Mouse (Mus musculus): ENCODE measurements around the gene Scml4. TPM values are rescaled to one million over a fixed set of nuclear protein-coding genes. Genes with fewer than 3 reads are reported as not detected.

Gene Scml4
- polyA plus RNA-seq, 1 experiment from 2014 or later, result 1.3 TPM

DNA sequence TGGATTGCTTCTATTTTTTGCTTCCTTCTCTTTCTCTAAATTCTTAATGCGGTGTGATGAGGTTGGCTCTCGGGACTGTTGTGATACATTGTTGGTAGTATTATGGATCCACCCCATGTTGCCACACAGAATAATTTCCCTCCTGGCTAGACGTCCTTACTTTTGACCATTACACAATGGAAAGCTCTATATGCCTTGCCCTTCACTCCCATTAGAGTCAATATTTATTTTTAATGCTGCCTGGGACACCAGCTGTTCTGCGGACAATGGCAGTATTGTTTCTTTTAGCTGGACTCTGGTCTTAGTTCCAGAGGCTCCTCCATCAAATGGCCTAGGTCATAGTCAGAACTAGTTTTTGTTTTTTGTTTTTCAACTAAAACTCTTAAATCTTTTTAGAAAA, 32.1 kb downstream of the Scml4 start:
- H3K9me3 ChIP-seq, result no peaks in the 10 kb centered on the region
- no peaks in the 10 kb centered on the region for H3K4me1 ChIP-seq
- ATAC-seq (ENCODE audit: insufficient number of reproducible peaks, low FRiP score, low TSS enrichment, low read depth), result no peak
- H3K4me3 ChIP-seq, result no peak overlapping the region
- H3K4me2 ChIP-seq, result no peak overlapping the region
- no peak overlapping the region for H3K9ac ChIP-seq
- 73% methylated on average over 4 of the region's 4 CpGs for WGBS
- no peaks in the 10 kb centered on the region for H3K27me3 ChIP-seq
- H3K36me3 ChIP-seq, result no peaks in the 10 kb centered on the region
- H3K27ac ChIP-seq, result no peak overlapping the region

DNA sequence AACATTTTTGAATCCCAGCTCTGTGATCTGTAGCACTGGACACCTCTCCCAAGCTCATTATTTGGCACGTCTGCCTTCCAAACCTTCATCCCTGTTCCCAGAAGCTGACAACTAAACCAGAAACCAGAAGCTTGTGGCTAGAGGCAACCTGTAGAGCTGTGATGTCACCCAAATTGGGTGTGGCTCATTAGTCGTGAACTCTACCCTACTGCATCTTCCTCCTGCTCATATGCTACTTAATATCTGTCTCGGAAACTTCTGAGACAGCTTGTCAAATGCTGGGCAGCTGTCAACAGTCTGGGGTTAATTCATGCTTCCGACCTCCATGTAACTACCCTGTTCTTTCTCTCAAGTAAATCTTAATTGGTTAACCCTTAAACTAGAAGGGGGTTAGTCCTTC, 32.8 kb downstream of the Scml4 start:
- Histone ChIP-seq H3K4me2 (no peak overlapping the region), H3K27me3 (no peaks in the 10 kb centered on the region), H3K4me1 (0 out of 2 replicates have a peak, but pooled peaks cover 4% of the 10 kb centered on the region), H3K27ac (no peak overlapping the region), H3K9ac (no peak overlapping the region), H3K4me3 (no peak overlapping the region), H3K9me3 (no peaks in the 10 kb centered on the region), H3K36me3 (no peaks in the 10 kb centered on the region)
- ATAC-seq (ENCODE audit: insufficient number of reproducible peaks, low FRiP score, low TSS enrichment, low read depth), result no peak
- 57% methylated on average over 4 of the region's 4 CpGs for WGBS

DNA sequence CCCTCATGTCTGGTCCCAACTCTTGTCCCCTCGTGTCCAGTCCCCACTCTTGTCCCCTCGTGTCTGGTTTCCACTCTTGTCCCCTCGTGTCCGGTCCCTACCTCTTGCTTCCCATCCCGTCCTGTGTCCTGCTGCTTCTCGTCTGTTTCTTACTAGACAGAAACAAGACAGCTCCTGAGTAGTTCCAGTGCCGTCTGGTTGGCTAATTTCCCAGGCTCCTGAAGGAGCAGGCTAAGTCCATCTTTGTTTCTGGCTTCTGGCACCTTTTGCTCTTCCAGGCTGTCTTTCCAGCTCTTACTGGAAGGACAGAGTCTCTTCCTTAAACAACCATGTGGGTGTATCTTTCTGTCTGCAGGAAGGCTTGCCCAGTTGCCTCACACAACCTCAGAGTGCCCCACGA, 33.7 kb downstream of the Scml4 start:
- ATAC-seq (ENCODE audit: insufficient number of reproducible peaks, low FRiP score, low TSS enrichment, low read depth), result no peak
- Histone ChIP-seq H3K4me3 (no peak overlapping the region), H3K27ac (no peak overlapping the region)

DNA sequence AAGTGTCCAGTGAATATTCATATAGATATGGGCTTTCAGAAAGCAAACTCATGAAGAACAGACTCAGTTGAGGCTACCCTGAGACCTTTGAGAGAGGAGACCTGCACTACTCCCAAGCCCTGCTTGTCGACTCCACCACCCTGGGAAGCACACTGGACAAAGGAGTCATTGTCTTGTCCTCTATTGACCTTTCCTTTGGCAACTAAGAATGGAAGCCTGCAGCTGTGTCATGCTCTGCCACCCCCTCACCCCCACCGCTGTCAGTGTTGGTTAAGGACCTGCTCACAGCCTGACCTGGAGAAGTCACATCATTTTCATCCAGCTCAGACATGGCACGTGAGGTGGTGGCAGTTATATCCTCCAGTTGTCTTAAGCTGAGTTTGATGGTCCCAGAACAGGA, 34.1 kb downstream of the Scml4 start:
- Histone ChIP-seq H3K27ac (no peak overlapping the region), H3K27me3 (no peaks in the 10 kb centered on the region), H3K9ac (no peak overlapping the region), H3K4me2 (no peak overlapping the region), H3K4me3 (no peak overlapping the region), H3K36me3 (no peaks in the 10 kb centered on the region), H3K4me1 (0 out of 2 replicates have a peak, but pooled peaks cover 4% of the 10 kb centered on the region), H3K9me3 (no peaks in the 10 kb centered on the region)
- ATAC-seq (ENCODE audit: insufficient number of reproducible peaks, low FRiP score, low TSS enrichment, low read depth), result no peak
- WGBS, result 72% methylated on average over 3 of the region's 3 CpGs

More for the DNA sequence above, 33.7 kb downstream of the Scml4 start:
- H3K4me2 ChIP-seq, result no peak overlapping the region
- H3K4me1 ChIP-seq, result 0 out of 2 replicates have a peak, but pooled peaks cover 4% of the 10 kb centered on the region
- no peak overlapping the region for H3K9ac ChIP-seq
- WGBS, result 73% methylated on average over 8 of the region's 8 CpGs
- no peaks in the 10 kb centered on the region for H3K36me3 ChIP-seq
- no peaks in the 10 kb centered on the region for H3K9me3 ChIP-seq
- H3K27me3 ChIP-seq, result no peaks in the 10 kb centered on the region

DNA sequence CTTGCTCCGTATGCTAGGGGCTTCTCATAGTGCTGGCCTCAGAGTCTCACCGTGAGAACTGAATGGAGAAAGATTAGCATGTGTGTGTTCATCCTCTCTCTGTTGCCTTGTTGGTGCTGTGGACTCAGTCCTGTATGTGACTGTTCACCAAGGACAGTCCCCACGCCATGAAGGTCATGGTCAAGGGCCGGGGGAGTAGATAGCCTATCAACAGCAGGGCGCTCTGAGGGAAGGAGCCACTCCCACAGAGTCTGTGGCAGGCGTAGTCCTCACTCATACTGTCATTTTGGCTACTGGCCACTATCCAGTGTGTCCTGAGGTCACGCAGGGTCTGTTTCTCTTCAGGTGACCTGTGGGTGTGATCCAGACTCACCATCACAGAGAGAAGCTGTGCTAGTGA, 34.5 kb downstream of the Scml4 start:
- Histone ChIP-seq H3K27me3 (no peaks in the 10 kb centered on the region), H3K9ac (no peak overlapping the region), H3K4me1 (0 out of 2 replicates have a peak, but pooled peaks cover 4% of the 10 kb centered on the region), H3K4me3 (no peak overlapping the region), H3K36me3 (no peaks in the 10 kb centered on the region), H3K27ac (no peak overlapping the region), H3K9me3 (no peaks in the 10 kb centered on the region), H3K4me2 (no peak overlapping the region)
- no peak for ATAC-seq (ENCODE audit: insufficient number of reproducible peaks, low FRiP score, low TSS enrichment, low read depth)
- 82% methylated on average over 7 of the region's 7 CpGs for WGBS

DNA sequence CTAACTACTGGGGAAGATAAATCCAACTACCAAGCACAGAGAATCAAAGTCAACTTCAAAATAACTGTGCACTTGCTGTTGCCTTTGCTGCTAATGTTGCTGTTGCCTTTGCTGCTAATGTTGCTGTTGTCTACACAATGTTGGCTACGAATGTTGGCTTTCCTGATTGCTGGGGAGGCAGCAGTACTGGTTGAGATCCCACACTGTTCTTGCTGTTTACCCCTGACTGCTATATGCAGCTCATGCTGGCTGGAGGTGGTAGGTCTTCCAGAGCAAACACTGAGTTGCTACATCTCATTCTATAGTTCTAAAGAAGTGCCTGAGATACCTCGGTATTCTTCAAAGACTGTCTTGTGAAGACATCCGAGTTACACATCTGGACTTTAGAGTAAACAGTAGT, 36.5 kb downstream of the Scml4 start:
- Histone ChIP-seq H3K36me3 (no peaks in the 10 kb centered on the region), H3K4me3 (no peak overlapping the region), H3K27ac (no peak overlapping the region), H3K9me3 (no peaks in the 10 kb centered on the region), H3K4me1 (0 out of 2 replicates have a peak, but pooled peaks cover 4% of the 10 kb centered on the region), H3K27me3 (no peaks in the 10 kb centered on the region), H3K9ac (no peak overlapping the region), H3K4me2 (no peak overlapping the region)
- WGBS, result 91% methylated on average over 3 of the region's 3 CpGs
- no peak for ATAC-seq (ENCODE audit: insufficient number of reproducible peaks, low FRiP score, low TSS enrichment, low read depth)

DNA sequence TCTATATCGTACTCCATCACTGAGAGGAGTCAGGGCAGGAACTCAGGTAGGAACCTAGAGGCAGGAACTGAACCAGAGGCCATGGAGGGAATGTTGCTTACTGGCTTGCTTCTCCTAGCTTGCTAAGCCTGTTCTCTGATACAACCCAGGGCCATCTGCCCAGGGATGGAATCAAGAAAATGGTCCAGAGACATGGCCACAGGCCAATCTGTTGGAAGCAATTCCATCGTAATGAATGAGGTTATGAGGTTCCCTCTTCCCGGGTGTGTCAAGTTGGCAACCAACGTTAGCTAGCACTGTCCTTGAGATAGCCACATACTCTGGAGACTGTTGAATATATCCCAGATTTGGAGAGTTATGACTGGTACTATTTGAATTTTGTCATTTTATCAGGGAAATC, 37.0 kb downstream of the Scml4 start:
- Histone ChIP-seq H3K27ac (no peak overlapping the region), H3K4me3 (no peak overlapping the region), H3K9ac (no peak overlapping the region), H3K4me2 (no peak overlapping the region), H3K36me3 (no peaks in the 10 kb centered on the region), H3K9me3 (no peaks in the 10 kb centered on the region), H3K4me1 (0 out of 2 replicates have a peak, but pooled peaks cover 4% of the 10 kb centered on the region), H3K27me3 (no peaks in the 10 kb centered on the region)
- no peak for ATAC-seq (ENCODE audit: insufficient number of reproducible peaks, low FRiP score, low TSS enrichment, low read depth)
- WGBS, result 63% methylated on average over 4 of the region's 4 CpGs

DNA sequence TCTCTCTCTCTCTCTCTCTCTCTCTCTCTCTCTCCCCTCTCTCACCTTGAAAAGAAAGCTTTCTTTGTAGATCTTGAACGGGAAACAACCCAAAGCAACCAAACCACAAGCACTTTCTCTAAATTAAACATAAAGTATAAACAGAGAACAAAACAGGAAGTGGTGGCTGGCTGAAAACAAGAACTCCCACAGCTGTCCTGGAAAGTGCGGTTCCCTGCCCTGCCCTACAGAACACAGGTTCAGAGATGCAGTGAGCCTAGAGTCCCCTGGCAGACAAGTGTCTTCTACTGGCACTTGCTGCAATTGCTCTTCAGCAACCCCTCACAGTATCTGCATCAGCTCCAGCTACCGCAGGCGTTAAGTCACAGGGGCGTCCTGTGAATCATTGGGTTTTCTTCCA, 37.5 kb downstream of the Scml4 start:
- 66% methylated on average over 5 of the region's 5 CpGs for WGBS
- Histone ChIP-seq H3K36me3 (no peaks in the 10 kb centered on the region), H3K9ac (no peak overlapping the region), H3K27ac (no peak overlapping the region), H3K4me2 (no peak overlapping the region), H3K4me3 (no peak overlapping the region), H3K27me3 (no peaks in the 10 kb centered on the region), H3K9me3 (no peaks in the 10 kb centered on the region), H3K4me1 (0 out of 2 replicates have a peak, but pooled peaks cover 4% of the 10 kb centered on the region)
- no peak for ATAC-seq (ENCODE audit: insufficient number of reproducible peaks, low FRiP score, low TSS enrichment, low read depth)

DNA sequence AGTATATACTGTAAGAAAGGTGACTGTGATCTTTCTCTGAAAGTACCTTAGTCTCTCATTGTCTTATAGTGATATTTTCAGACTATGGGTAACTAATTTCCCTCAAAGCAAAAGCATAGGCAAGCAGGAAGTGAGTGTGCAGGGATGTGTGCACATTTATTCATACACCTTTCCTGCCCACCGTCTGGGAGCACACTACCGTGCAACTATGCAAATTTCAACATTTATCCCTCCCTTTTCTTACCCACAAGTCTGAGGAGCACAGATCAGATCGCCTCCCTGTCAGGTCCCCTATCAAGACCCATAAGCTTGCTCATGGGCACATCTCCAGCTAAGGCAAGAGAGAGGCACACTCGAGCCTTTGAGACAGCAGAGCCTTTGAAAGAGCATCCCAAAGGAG, 41.2 kb downstream of the Scml4 start:
- no peaks in the 10 kb centered on the region for H3K36me3 ChIP-seq
- no peak overlapping the region for H3K4me2 ChIP-seq
- no peak for ATAC-seq (ENCODE audit: insufficient number of reproducible peaks, low FRiP score, low TSS enrichment, low read depth)
- H3K4me3 ChIP-seq, result no peak overlapping the region
- no peaks in the 10 kb centered on the region for H3K27me3 ChIP-seq
- no peaks in the 10 kb centered on the region for H3K9me3 ChIP-seq
- 0 out of 2 replicates have a peak, but pooled peaks cover 4% of the 10 kb centered on the region for H3K4me1 ChIP-seq
- no peak overlapping the region for H3K9ac ChIP-seq
- no peak overlapping the region for H3K27ac ChIP-seq
- WGBS, result 70% methylated on average over 4 of the region's 4 CpGs

DNA sequence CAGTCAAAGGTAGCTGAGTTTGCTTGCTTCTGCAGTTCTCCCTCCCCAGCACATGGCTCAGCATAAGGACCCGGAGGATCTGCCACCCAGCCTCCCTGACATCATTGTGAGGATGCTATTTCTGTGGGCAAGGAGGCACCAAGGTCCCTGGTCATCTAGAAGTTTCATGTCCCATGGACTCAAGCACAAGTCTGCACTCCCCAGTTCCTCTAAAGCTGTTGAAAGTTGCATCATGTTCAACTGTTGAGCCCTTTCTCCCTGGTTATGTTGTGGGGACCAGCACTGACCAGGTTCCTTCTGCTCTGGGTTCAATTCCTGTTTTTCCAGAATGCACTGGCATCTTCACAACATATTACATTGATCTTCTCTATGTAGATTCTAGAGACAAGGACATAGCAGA, 42.9 kb downstream of the Scml4 start:
- H3K4me1 ChIP-seq, result no peaks in the 10 kb centered on the region
- H3K27me3 ChIP-seq, result no peaks in the 10 kb centered on the region
- H3K4me2 ChIP-seq, result no peak overlapping the region
- no peaks in the 10 kb centered on the region for H3K9me3 ChIP-seq
- no peak overlapping the region for H3K4me3 ChIP-seq
- ATAC-seq (ENCODE audit: insufficient number of reproducible peaks, low FRiP score, low TSS enrichment, low read depth), result no peak
- WGBS, result 76% methylated on average over 1 of the region's 1 CpGs
- H3K36me3 ChIP-seq, result no peaks in the 10 kb centered on the region
- H3K27ac ChIP-seq, result no peak overlapping the region
- no peak overlapping the region for H3K9ac ChIP-seq

DNA sequence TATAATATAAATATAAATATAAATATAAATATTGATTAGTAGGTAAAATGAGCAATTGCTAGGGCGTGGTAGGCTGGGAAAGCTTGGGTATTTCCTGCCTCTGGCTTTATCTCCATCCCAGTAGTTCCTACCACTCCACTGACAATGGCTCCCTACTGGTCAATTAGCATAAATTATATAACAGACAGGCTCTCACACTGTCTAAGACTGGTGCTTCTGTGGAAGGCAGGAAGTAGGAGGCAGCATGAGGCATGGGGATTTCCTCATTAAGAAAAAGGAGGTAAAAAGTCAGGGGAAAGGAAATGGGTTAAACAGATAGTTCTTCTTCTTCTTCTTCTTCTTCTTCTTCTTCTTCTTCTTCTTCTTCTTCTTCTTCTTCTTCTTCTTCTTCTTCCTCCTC, 48.4 kb downstream of the Scml4 start:
- no peak overlapping the region for H3K9ac ChIP-seq
- H3K27me3 ChIP-seq, result no peaks in the 10 kb centered on the region
- no peaks in the 10 kb centered on the region for H3K9me3 ChIP-seq
- no peak overlapping the region for H3K4me3 ChIP-seq
- no peak for ATAC-seq (ENCODE audit: insufficient number of reproducible peaks, low FRiP score, low TSS enrichment, low read depth)
- 87% methylated on average over 1 of the region's 1 CpGs for WGBS
- no peak overlapping the region for H3K4me2 ChIP-seq
- no peak overlapping the region for H3K27ac ChIP-seq
- no peaks in the 10 kb centered on the region for H3K4me1 ChIP-seq
- H3K36me3 ChIP-seq, result no peaks in the 10 kb centered on the region

DNA sequence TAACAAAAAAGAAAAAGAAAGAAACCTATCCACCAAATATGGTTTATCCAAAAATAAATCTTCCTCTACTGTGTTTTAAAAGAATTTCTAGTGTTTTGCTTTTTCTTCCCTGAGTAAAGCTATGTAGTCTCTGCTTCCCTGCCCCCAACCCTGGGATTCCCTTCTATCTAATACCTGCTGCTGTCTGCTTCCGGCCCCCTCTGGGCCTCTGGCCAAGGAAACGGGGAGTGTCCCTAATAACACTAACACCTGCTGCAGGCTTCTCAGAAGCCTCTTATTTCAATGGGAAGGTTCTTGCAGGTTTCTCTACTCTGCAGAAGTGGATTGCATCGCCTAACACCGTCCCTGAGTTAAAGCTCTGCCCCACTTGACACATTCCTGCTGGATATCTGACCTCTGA, 50.4 kb downstream of the Scml4 start:
- Histone ChIP-seq H3K36me3 (no peaks in the 10 kb centered on the region), H3K9me3 (no peaks in the 10 kb centered on the region), H3K4me3 (no peak overlapping the region), H3K9ac (no peak overlapping the region), H3K27ac (no peak overlapping the region), H3K4me1 (peaks cover 4% of the 10 kb centered on the region), H3K27me3 (no peaks in the 10 kb centered on the region), H3K4me2 (no peak overlapping the region)
- WGBS, result 25% methylated on average over 4 of the region's 4 CpGs
- ATAC-seq (ENCODE audit: insufficient number of reproducible peaks, low FRiP score, low TSS enrichment, low read depth), result no peak

DNA sequence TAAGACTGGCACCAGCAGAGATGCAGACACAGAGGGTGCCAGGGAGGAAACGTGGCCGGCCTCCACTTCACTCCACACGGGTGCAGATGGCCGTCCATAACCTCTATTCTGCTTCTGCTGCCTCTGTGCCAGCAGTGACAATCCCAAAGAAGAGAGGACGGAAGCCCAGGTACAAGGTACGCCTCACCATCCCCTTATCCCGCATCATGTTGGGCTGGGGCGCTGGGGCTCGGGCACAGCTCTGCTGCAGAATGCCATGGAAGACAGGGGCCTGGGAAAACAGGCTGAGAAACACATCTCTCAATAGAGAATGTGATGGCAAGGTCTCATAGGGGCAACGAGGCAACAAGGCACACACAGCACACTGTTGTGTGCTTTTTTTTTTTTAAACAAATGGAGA, 51.9 kb downstream of the Scml4 start:
- Histone ChIP-seq H3K4me1 (peaks cover 4% of the 10 kb centered on the region), H3K4me2 (no peak overlapping the region), H3K9me3 (no peaks in the 10 kb centered on the region), H3K9ac (no peak overlapping the region), H3K4me3 (no peak overlapping the region), H3K27ac (no peak overlapping the region), H3K36me3 (no peaks in the 10 kb centered on the region), H3K27me3 (no peaks in the 10 kb centered on the region)
- no peak for ATAC-seq (ENCODE audit: insufficient number of reproducible peaks, low FRiP score, low TSS enrichment, low read depth)
- 84% methylated on average over 10 of the region's 10 CpGs for WGBS
